Mouse (Mus musculus) CH12F3 (cell line): ENCODE data around the gene Disc1.

Experiments
- in situ Hi-C: fragments of 300-500 bp; cut with MboI; formaldehyde crosslinking; loops from 2 replicates; pipeline ENCODE4 v1.14.3; 2020; ENCODE audit warnings: low sequenced_read_pairs

Gene Disc1

DNA sequence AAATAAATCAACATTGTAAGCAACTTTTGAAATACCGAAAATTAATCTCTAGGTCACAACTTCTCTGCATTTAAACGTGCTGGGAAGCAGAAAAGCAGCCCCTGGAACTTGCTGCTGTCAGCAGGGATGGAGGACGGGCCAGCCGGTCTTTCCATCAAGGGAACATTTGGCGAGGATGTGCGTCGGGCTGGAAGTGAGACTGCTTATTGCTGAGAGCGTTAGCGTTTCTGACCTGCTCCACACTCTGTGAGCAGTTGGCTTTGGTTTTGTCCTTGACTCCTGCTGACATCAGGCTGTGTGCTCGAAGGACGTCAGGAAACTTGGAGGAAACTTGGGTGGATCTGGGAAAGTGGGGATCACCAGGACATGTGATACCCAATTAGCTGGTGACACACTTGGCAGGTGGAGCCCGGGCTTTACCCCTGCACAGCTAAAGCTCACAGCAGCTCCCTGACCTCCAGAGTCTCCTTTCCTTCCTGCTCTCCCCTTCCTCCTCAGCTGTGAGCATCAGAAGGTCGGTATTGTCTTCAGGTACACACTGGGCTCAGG lies 158.7 kb downstream of the Disc1 start:
- in situ Hi-C loops: no loop called here

DNA sequence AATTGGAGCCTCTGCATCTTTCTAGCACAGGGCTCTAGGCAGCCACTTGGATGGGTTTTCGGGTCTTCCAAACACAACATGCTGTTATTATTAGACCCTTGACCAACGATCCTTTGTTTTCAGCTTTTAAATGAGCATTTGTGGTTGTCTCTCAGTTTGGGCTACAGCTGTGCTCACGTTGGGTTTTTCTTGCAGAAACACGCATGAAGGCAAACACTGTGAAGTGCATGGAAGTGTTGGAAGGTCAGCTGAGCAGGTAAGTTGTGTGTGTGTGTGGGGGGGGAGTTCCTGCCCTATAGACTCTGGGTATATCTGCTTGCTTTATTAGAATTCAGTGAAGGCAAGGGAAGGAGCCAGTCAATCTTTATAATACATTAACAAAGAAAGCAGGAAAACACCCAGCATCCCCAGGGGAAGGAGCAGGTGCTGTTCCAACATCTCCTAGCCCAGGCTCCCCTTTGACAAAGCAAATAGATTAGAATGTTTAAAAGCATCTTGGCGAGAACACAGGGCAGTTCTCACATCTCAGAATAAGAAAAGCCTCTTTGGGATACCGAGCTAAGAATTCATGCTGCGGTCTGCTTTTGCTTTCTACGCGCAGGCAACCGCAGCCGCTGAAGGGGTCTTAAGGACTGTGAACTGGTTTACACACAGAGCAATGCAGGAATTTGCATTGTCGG lies 164.0 kb downstream of the Disc1 start:
- in situ Hi-C loops: no loop called here

DNA sequence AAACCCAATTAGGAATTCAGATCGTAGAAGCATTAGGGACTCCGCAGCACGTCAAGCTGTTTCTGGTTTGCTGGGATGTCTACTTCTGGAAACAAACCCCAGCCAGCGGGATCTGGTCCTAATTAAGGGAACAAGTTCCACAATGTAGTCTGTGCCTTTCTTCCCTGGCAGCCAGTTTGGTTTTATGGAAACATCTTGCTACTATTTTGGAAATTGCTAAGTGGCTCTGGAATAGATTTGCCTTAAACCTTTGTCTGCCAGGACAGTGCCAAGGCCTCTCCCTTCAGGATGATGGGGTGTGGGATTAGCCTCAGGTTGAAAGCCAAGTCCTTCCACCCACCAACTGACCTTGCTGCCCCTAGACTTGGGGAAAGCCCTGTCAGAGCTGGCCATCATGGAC lies 164.7 kb downstream of the Disc1 start:
- in situ Hi-C loops: no loop called here

DNA sequence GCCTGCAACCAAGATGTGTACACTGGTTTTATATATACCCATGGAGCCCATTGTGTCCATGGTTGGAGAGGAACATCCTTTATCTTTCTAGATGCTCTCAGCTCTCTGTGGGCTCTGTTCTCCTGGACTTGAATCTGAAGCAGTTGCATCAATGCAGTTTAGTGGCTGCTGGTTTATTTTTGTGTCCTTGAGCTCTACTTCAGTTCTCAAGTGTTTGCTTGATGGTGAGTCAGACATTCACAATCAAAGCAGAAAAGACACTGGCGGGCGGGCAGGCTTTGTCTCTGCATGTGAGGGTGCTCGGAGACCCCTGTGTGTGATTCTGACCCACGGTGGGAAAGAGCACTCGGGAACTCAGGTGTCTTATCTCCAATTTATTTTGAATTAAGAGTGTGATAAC lies 166.6 kb downstream of the Disc1 start:
- in situ Hi-C loops: no loop called here

DNA sequence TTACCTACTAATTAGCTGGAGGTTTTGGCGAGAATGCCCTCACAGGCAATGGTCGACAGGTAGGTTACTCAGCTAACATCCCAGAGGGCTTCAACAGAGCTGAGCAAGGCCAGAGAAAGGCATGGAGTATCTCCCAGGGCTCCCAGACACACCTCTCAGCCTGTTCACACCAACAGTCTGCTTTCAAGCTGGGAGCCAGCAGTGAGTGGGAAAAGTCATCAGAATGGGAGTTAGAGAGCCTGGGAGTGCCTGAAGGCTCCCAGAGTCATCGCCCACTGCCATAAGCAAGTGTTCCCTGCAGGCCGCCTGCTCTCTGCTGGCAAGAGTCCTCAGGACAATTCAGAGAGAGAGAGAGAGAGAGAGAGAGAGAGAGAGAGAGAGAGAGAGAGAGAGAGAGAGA lies 167.1 kb downstream of the Disc1 start:
- in situ Hi-C loops: no loop called here

DNA sequence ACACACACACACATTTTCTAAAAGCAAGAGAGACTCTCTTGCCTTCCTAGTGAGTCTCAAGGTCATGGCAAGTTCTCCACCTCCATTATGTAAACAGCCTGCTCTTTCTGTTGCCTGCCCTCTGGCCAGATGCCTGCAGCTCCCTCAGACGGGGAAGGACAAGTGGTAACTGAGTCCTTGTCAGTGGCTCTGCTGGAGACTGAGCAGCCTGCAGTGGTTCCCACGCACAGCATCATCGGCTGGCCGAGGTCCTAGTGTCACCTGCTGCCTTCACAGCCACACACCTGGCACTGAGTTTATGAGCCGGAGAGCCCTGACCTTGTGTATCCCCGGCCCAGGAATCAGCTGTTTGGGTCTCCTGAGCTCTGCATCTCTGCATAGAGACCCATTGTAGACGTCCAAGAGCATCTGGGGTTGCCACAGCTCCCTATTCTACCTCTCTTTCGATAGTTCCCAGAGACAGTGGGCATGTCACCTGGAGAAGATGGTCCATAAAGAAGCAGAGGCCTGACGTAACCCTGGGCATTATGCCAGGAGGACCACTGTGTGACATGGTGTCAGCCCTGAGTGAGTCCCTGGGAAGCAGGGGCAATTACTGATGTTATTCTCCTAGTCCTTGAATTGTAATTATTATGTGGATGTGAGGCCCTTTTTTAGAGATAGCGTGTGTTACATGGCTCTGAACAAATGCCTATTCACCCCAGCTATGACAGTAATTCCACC lies 169.2 kb downstream of the Disc1 start:
- in situ Hi-C loops: no loop called here

DNA sequence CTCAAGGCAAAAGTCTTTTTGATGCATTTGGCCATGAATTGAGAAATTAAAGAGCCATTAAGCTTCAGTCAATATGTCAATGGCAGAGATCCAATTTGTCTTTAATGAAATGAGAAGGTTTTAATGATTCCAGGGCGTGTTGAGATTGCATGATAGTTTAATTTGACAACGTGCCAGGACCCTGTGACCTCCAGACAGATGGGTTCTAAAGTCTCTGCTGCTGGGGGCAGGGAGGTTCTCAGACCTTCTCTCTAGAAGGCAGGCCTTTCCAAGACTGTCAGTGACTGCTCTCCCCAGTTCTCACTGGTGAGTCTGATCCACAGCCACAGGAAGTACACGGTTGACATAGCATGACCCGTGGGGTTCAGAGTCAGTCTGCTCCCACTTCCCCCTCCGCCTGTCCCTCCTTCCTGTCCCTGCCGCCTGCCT lies 170.3 kb downstream of the Disc1 start:
- in situ Hi-C loops: no loop called here

DNA sequence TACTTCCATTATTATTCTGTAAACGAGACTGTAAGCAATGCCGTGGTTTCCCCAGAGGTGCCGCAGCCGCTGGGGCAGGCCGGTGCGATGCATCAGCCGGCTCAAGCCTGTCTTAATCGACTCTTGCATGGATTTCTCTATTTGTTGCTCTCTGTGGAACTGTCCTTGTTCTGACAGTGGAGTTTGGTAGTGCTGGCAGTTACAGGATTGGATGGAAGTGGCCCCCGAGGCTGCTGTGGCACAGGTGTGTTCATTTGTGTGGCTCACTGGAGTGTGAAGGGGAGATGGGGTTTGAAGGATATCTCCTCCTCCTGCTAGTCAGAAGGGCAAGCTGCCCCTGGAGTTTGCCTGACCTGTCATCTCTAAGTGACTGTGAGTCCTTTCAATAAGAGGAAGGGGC lies 171.3 kb downstream of the Disc1 start:
- in situ Hi-C loops: no loop called here

DNA sequence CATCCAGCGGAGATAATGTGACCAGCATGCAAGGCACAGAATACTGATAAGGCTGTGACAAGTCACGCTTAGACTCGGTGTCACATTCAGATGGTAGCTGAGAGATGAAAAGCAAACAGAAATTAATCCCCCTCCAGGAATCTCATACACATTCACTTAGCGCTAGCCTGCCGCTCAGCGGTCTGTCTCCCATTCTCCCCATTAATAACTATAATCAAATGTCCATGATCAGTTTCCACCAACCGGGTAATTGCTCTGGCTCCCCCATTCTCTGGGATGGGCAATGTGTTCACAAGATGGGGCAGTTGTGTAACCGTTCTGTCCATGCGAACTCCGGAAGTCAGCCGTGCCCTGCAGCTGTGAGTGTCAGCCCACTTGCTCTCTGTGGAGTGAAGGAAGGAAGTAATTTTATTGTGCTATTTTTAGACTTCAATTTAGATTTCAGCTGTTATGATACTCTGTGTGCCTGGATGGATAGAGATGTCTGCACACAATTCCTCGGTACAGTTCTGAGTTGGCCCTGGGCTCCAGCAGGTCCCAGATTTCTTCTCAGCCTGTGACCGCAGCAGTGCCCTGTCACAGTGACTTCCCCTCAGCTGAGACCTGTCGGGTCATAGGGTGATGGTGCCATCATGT lies 173.1 kb downstream of the Disc1 start:
- in situ Hi-C loops: no loop called here

DNA sequence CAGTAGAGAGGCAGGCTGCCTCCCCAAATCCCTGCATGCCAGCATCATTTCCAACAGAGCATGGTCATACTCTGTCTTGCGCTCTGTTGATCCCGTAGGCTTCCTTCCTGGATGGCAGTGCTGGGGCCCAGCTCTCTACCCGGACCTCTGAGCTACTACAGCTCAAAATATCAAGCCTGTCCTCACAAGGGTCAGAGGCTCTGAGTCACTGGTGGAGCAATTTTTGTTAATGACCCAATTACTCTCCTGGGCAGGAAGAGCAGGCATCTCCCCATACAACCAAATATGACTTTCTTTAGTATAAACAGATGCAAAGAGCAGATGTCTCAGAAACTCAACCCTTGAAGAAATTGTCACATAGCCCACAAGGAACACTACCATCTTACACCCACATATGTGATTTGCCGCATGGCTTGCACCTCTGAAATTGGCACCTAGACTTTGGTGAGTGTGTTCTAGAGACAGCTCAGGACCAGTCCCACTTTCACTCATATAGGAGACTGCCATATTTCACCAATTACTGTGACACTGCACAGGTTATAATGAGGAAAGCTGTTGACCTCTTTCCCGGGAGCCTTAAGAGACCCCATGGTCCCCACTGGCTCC lies 176.6 kb downstream of the Disc1 start:
- in situ Hi-C loops: no loop called here

DNA sequence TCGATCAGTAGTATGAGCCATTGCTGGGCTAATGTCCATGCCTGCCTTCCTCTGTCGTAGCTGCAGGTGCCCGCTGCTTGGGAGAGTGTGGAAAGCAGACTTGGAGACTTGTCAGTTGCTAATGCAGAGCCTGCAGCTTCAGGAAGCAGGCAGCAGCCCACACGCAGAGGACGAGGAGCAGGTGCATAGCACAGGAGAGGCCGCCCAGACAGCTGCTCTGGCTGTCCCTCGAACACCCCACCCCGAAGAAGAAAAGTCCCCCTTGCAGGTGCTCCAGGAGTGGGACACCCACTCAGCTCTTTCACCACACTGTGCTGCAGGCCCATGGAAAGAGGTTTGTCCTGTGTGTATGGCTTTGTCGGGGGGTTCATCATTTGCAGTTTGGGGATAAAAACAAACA lies 178.7 kb downstream of the Disc1 start:
- in situ Hi-C loops: no loop called here

DNA sequence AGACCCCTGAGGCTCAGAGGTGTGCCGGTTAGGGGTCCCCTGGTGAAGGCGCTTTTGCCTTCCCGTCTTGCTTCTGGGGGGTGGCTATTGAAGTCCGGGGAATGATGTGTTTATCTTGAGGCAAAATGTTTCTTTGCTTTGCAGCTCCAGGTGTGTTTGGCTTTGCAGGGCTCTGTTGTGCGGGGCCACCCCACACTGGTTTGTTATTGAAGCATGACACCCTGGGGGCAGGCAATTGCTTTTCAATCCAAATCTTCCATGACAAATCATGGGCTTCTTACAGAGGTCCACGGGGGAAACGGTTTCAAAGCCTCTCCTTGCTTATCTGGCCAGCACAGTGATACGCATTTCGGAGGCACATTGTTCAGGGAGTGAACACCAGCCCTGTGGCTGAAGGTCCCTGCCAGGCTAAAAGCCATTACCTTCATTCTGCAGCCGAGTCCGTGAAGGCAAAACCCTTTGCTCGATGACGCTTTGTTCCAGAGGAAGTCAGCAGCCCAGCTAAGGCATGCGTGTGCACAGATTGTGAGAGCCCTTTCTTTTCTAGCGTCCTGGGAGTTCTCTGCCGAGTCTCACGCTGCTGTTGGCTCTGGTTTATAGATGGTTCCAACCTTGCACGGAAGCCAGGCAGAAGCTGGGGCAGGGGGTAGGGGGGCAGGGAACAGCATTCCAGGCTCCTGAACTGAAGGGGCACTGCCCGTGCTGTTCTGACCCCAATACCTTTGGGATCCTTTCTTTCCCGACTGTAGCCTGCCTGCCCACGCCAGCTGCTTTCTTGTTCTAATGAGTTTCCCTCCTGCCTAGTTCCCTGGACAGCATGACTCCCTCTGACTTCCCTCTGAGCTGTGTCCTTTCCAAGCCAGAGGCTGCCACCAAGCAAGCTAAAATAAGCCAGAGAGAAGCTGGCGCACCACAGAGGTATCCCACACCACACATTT lies 182.2 kb downstream of the Disc1 start:
- in situ Hi-C loops: no loop called here

DNA sequence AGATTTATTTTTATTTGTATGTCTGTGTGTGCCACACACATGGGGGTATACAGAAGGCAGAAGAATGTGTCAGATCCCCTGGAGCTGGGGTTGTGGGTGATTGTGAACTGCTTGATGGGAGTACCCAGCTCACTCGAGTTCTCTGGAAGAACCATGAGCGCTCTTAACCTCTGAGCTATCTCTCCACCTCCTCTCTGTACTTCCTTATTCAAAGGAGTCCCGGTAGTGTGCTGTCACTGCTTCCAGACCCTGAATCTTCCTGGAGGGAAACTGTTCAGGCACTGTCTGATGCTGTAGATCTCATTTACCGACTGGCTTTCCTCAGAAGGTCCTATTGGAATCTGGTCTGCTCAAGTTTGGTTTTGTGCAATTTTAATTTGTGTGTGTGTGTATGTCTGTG lies 186.8 kb downstream of the Disc1 start:
- in situ Hi-C loops: no loop called here

DNA sequence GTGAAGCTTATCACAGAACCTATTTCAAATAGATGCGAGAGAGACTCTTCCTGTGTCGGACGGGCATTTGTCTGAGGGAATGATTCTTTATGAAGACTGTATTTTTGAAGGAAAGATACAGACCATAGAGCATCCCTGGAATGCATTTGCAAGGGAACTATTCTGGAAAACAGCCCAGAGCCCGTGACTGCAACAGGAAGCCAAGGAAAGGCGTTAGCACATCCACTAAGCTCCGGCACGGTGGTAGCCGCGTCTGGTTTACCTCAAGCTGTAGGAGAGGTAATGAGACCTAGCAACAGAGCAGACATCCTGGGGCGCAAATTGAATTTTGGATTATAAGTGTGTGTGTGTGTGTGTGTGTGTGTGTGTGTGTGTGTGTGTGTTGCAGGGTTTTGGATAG lies 188.4 kb downstream of the Disc1 start:
- in situ Hi-C loops: no loop called here

DNA sequence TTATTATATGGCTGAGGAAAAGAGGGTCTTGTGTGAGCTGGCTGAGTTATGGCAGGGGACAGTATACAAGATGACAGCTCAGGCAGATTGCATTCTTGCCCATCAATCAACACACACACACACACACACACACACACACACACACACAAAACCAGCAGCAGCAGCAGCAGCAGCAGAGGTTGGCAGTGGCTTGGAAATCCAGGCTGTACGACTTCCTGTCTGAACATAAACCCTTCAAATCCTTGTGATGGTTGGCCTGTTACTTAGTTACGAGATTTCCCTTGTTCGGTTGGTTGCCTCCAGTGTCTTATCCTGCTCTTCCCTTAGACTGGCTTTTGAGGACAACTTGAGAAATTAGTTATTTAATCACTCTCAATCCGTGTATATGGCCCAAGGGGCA lies 188.9 kb downstream of the Disc1 start:
- in situ Hi-C loops: no loop called here

DNA sequence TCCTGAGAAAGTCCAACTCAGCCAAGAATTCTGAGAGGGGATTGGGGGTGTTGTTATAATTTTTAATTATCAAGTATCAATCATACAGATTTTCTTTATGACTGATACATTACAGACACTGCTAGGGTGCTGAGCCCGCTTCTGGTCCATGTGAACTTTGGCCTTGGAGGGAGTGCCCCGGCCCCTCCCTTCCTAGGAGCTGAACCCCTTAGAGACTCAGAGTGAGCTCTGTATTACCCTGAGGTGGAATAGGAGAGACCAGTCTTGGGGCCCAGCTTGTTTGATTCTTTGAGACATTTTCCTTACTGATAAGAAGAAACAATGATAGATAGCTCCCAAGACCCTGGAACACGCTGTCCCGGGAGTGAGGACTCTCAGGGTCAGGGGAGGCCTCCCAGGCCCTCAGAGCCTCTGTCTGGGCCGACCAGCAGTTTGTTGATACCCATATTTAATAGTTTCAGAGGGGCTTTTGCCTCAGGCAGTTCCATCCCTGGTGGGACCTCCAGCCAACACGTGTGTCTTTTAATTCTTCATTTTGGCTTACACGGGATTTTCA lies 192.8 kb downstream of the Disc1 start:
- in situ Hi-C loops: no loop called here

DNA sequence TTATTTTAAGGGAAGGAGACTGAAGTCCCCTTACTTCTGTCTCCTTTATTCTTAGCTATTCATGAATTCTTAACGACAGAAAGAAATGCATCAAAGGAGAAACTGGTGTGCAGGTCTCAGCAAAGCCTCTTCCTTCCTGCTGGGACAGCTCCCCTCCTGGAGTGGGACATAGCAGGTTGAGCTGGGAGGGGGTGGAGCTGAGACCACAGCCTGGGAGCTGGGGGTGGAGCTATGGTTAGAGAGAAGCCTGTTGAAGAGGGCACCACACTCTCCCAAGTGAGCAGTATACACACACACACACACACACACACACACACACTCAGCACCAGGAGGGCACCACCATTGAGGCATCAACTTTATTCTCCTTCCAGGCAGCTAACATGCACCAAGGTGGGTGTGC lies 193.4 kb downstream of the Disc1 start:
- in situ Hi-C loops: no loop called here

DNA sequence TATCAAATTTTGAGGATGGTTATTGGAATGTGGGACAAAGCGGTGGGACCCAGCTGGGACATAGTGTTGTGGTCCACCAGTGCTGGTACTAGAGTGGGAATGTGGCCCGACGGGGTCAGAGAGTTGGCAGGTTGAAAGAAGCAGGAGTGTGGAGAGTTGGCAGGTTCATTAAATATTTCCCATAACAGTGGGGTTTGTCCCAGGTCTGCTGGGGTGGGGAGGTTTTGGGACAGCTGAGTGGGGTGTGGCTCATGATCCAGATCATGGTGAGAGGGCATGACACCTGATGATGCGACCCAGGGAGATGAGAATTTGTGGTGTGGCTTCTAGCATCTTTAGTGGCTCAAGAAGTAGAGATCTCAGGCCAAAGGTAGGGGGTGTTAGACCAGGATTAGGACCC lies 199.0 kb downstream of the Disc1 start:
- in situ Hi-C loops: no loop called here

DNA sequence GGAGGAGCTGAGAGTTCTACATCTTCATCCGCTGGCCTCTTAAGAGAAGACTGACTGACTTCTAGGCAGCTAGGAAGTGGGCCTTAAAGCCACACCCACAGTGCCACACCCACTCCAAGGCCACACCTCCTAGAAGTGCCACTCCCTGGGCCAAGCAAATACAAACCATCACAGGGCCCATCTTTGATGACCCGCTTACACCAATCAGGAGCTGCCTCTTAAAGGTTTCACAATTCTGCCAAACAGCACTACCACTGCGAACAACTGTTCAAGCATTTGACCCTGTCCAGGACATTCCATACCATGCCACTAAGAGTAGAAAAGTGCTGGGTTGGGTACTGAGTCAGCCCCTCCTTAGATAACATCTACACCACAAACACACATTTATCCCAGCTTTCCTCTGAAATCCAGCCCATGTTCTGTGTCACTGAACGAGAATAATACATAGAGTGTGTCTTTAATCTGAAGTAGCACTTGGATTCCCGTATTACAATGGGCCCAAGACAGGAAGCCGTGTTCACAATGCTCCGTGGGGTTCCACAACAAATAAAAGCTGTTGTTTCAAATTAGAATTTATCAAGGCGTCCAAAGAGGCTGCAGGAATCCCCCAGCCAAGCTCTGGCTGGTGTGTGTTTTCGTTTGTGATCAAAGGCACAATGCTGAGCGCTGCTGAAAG lies 199.6 kb downstream of the Disc1 start:
- in situ Hi-C loops: no loop called here
